Mouse (Mus musculus) MEL (cell line): Measurements from ENCODE around the gene Ttc24. TPM values are rescaled to one million over a fixed set of nuclear protein-coding genes. Genes with fewer than 3 reads are reported as not detected.

Experiments
- DNase-seq: peaks from one replicate; pipeline ENCODE4 v3.0.0; 2011; ENCODE audit warnings: low read depth, low spot score
- H3K27ac ChIP-seq: 2 replicates; pipeline ENCODE4 v1.5.1; 2012; ENCODE audit warnings: low read depth, mild to moderate bottlenecking, control low read depth, low read length, moderate library complexity; ENCODE audit not compliant: control insufficient read depth
- H3K27me3 ChIP-seq, 2 experiments: fragments of 150-350 bp in 1 of 2; sonication (generic) in 1 of 2; 2 replicates each; pipeline ENCODE4 v1.6.1; 2012; ENCODE audit warnings: low read length in 2 of 2, mild to moderate bottlenecking in 2 of 2, improper control_type of control experiment in 1 of 2, moderate library complexity in 1 of 2; ENCODE audit not compliant: insufficient read depth in 2 of 2, control insufficient read depth in 1 of 2
- H3K36me3 ChIP-seq, 2 experiments: 2 replicates each; pipeline ENCODE4 v1.6.1; 2012 to 2014; ENCODE audit warnings: low read length in 2 of 2, improper control_type of control experiment in 1 of 2, inconsistent platforms in 1 of 2, mild to moderate bottlenecking in 1 of 2; ENCODE audit not compliant: insufficient read depth in 2 of 2, control insufficient read depth in 1 of 2
- H3K4me1 ChIP-seq, 2 experiments: fragments of 150-350 bp in 1 of 2; sonication (generic) in 1 of 2; 2 replicates each; pipeline ENCODE4 v1.6.1; 2012; ENCODE audit warnings: low read length in 2 of 2, improper control_type of control experiment in 1 of 2, mild to moderate bottlenecking in 1 of 2; ENCODE audit not compliant: insufficient read depth in 2 of 2, control insufficient read depth in 1 of 2
- H3K4me3 ChIP-seq, 2 experiments: fragments of 150-350 bp in 1 of 2; sonication (generic) in 1 of 2; 2 replicates each; pipeline ENCODE4 v1.5.1; 2012; ENCODE audit warnings: low read depth in 2 of 2, low read length in 2 of 2, mild to moderate bottlenecking in 2 of 2, moderate library complexity in 2 of 2, control low read depth in 1 of 2, improper control_type of control experiment in 1 of 2; ENCODE audit not compliant: control insufficient read depth in 1 of 2, insufficient read depth in 1 of 2
- H3K79me2 ChIP-seq: 2 replicates; pipeline ENCODE4 v1.6.1; 2012; ENCODE audit warnings: mild to moderate bottlenecking, low read length, moderate library complexity; ENCODE audit not compliant: control insufficient read depth, poor library complexity, insufficient read depth
- H3K9ac ChIP-seq: 2 replicates; pipeline ENCODE4 v1.6.1; 2012; ENCODE audit warnings: low read depth, mild to moderate bottlenecking, control low read depth, low read length, moderate library complexity; ENCODE audit not compliant: control insufficient read depth, poor library complexity, severe bottlenecking
- H3K9me3 ChIP-seq: fragments of 150-350 bp; sonication (generic); replicated peaks from 2 replicates; pipeline ENCODE4 v1.6.1; 2012; ENCODE audit warnings: mild to moderate bottlenecking, low read length, improper control_type of control experiment, moderate library complexity; ENCODE audit not compliant: insufficient read depth
- BHLHE40 ChIP-seq: IDR thresholded peaks from 2 replicates; pipeline ENCODE4 v1.6.1; 2012; ENCODE audit warnings: low read depth, mild to moderate bottlenecking, inconsistent platforms, low read length, improper control_type of control experiment, borderline replicate concordance
- CHD1 ChIP-seq: IDR thresholded peaks from 2 replicates; pipeline ENCODE4 v1.6.1; 2012; ENCODE audit warnings: low read depth, mild to moderate bottlenecking, inconsistent platforms, low read length, improper control_type of control experiment
- CHD2 ChIP-seq: IDR thresholded peaks from 2 replicates; pipeline ENCODE4 v1.6.1; 2011; ENCODE audit warnings: low read length, improper control_type of control experiment
- CTCF ChIP-seq, 3 experiments: IDR thresholded peaks in 2 of 3; conservative IDR thresholded peaks in 1 of 3; 2 replicates each; pipeline ENCODE4 v1.5.1; 2011 to 2012; ENCODE audit warnings: low read length in 3 of 3, low read depth in 2 of 3, mild to moderate bottlenecking in 2 of 3, improper control_type of control experiment in 1 of 3, inconsistent platforms in 1 of 3, mixed read lengths in 1 of 3, moderate library complexity in 1 of 3; ENCODE audit not compliant: control insufficient read depth in 1 of 3, insufficient read depth in 1 of 3, poor library complexity in 1 of 3, severe bottlenecking in 1 of 3
- E2F4 ChIP-seq: IDR thresholded peaks from 2 replicates; pipeline ENCODE4 v1.6.1; 2011; ENCODE audit warnings: low read depth, low read length, improper control_type of control experiment, borderline replicate concordance
- ELF1 ChIP-seq: IDR thresholded peaks from 2 replicates; pipeline ENCODE4 v1.6.1; 2014; ENCODE audit warnings: low read depth, mild to moderate bottlenecking, inconsistent platforms, low read length, improper control_type of control experiment, moderate library complexity
- EP300 ChIP-seq, 2 experiments: IDR thresholded peaks; 2 replicates each; pipeline ENCODE4 v1.6.1; 2011; ENCODE audit warnings: improper control_type of control experiment in 2 of 2, low read length in 2 of 2, low read depth in 1 of 2, mild to moderate bottlenecking in 1 of 2
- GABPA ChIP-seq: IDR thresholded peaks from 2 replicates; pipeline ENCODE4 v1.6.1; 2012; ENCODE audit warnings: low read depth, mild to moderate bottlenecking, inconsistent platforms, low read length, improper control_type of control experiment, moderate library complexity
- GATA1 ChIP-seq: IDR thresholded peaks from 2 replicates; pipeline ENCODE4 v1.6.1; 2011; ENCODE audit warnings: low read depth, low read length, improper control_type of control experiment
- HCFC1 ChIP-seq: IDR thresholded peaks from 2 replicates; pipeline ENCODE4 v1.6.1; 2012; ENCODE audit warnings: low read depth, mild to moderate bottlenecking, inconsistent platforms, low read length, improper control_type of control experiment, moderate library complexity
- JUND ChIP-seq: IDR thresholded peaks from 2 replicates; pipeline ENCODE4 v1.6.1; 2011; ENCODE audit warnings: low read depth, mild to moderate bottlenecking, improper control_type of control experiment, low read length
- KAT2A ChIP-seq: conservative IDR thresholded peaks from 2 replicates; pipeline ENCODE4 v1.6.1; 2012; ENCODE audit warnings: low read depth, low read length, improper control_type of control experiment, inconsistent platforms
- MAFK ChIP-seq: IDR thresholded peaks from 2 replicates; pipeline ENCODE4 v1.6.1; 2011; ENCODE audit warnings: low read depth, mild to moderate bottlenecking, low read length, improper control_type of control experiment, borderline replicate concordance
- MYB ChIP-seq: IDR thresholded peaks from 2 replicates; pipeline ENCODE4 v1.6.1; 2011; ENCODE audit warnings: mild to moderate bottlenecking, low read depth, low read length, improper control_type of control experiment
- NELFE ChIP-seq: IDR thresholded peaks from 2 replicates; pipeline ENCODE4 v1.6.1; 2011; ENCODE audit warnings: low read depth, low read length, improper control_type of control experiment
- POLR2A ChIP-seq, 2 experiments: IDR thresholded peaks; 2 replicates each; pipeline ENCODE4 v1.6.1; 2011 to 2012; ENCODE audit warnings: low read length in 2 of 2, mild to moderate bottlenecking in 2 of 2, control low read depth in 1 of 2, improper control_type of control experiment in 1 of 2, low read depth in 1 of 2, moderate library complexity in 1 of 2; ENCODE audit not compliant: control insufficient read depth in 1 of 2, insufficient read depth in 1 of 2, poor library complexity in 1 of 2
- POLR2AphosphoS2 ChIP-seq: IDR thresholded peaks from 2 replicates; pipeline ENCODE4 v1.6.1; 2011; ENCODE audit warnings: low read length, improper control_type of control experiment
- POLR2AphosphoS5 ChIP-seq: IDR thresholded peaks from 2 replicates; pipeline ENCODE4 v1.6.1; 2012; ENCODE audit warnings: low read depth, borderline replicate concordance, mild to moderate bottlenecking, inconsistent platforms, low read length, moderate library complexity, mixed read lengths
- RAD21 ChIP-seq: IDR thresholded peaks from 2 replicates; pipeline ENCODE4 v1.6.1; 2011; ENCODE audit warnings: mild to moderate bottlenecking, low read depth, low read length, improper control_type of control experiment
- RCOR1 ChIP-seq: IDR thresholded peaks from 2 replicates; pipeline ENCODE4 v1.6.1; 2012; ENCODE audit warnings: low read depth, mild to moderate bottlenecking, inconsistent platforms, low read length, improper control_type of control experiment
- SIN3A ChIP-seq: IDR thresholded peaks from 2 replicates; pipeline ENCODE4 v1.6.1; 2012; ENCODE audit warnings: low read length, improper control_type of control experiment, inconsistent platforms
- SMC3 ChIP-seq: IDR thresholded peaks from 2 replicates; pipeline ENCODE4 v1.6.1; 2011; ENCODE audit warnings: low read depth, low read length, improper control_type of control experiment
- TAL1 ChIP-seq: IDR thresholded peaks from 2 replicates; pipeline ENCODE4 v1.6.1; 2012; ENCODE audit warnings: mild to moderate bottlenecking, inconsistent platforms, low read length, moderate library complexity, mixed read lengths
- TBP ChIP-seq: IDR thresholded peaks from 2 replicates; pipeline ENCODE4 v1.8.0; 2011; ENCODE audit warnings: low read depth, low read length, improper control_type of control experiment
- UBTF ChIP-seq: IDR thresholded peaks from 2 replicates; pipeline ENCODE4 v1.6.1; 2012; ENCODE audit warnings: low read depth, mild to moderate bottlenecking, inconsistent platforms, low read length, improper control_type of control experiment, moderate library complexity, borderline replicate concordance; ENCODE audit not compliant: insufficient read depth
- USF1 ChIP-seq: IDR thresholded peaks from 2 replicates; pipeline ENCODE4 v1.6.1; 2014; ENCODE audit warnings: low read depth, mild to moderate bottlenecking, inconsistent platforms, low read length, improper control_type of control experiment, moderate library complexity
- USF2 ChIP-seq, 2 experiments: IDR thresholded peaks; 2 replicates each; pipeline ENCODE4 v1.6.1; 2011 to 2012; ENCODE audit warnings: improper control_type of control experiment in 2 of 2, low read length in 2 of 2, borderline replicate concordance in 1 of 2, inconsistent platforms in 1 of 2, low read depth in 1 of 2, mild to moderate bottlenecking in 1 of 2; ENCODE audit not compliant: insufficient read depth in 1 of 2
- ZMIZ1 ChIP-seq: IDR thresholded peaks from 2 replicates; pipeline ENCODE4 v1.6.1; 2012; ENCODE audit warnings: low read depth, mild to moderate bottlenecking, inconsistent platforms, low read length, improper control_type of control experiment, moderate library complexity
- ZNF384 ChIP-seq: IDR thresholded peaks from 2 replicates; pipeline ENCODE4 v1.6.1; 2012; ENCODE audit warnings: low read depth, mild to moderate bottlenecking, inconsistent platforms, low read length, improper control_type of control experiment
- polyA plus RNA-seq, 2 experiments: library from polyadenylated mRNA; stranded (reverse) in 1 of 2; unstranded in 1 of 2; fragments of >175 nt in 1 of 2; fragments of >200 nt in 1 of 2; gene quantifications; 2 replicates each; pipeline versions ENCODE4 v1.2.1 to v1.2.4; 2012; ENCODE audit warnings: low replicate concordance in 2 of 2, low read depth in 1 of 2; ENCODE audit not compliant: insufficient read length in 2 of 2, insufficient read depth in 1 of 2, missing spikeins in 1 of 2
- total RNA-seq: library from RNA; depleted of rRNA; stranded (reverse); fragments of 300-350 nt; gene quantifications from 2 replicates; pipeline ENCODE4 v1.2.3, GENCODE M21; 2012

Ttc24 gene
- total and polyA plus RNA-seq, 3 experiments, result not detected

GRCm38 (mm10) chr3:88087688-88088087 lies 9.6 kb upstream of the Ttc24 start (continued):
- 0 out of 2 replicates have a peak, but pooled peaks have one; percentile 35 for TF ChIP-seq SIN3A
- no peak for TF ChIP-seq USF2 (IDR thresholded peaks at IDR 0.05; ENCODE audit: borderline replicate concordance in 1 of 2, insufficient read depth in 1 of 2, low read depth in 1 of 2, low read length in 2 of 2)
- TF ChIP-seq POLR2AphosphoS2, result no peak
- TF ChIP-seq MAFK, result no peak
- TF ChIP-seq RCOR1, result 0 out of 2 replicates have a peak, but pooled peaks have one; percentile 12
- TF ChIP-seq MYB, result no peak
- no peak for TF ChIP-seq TBP
- no peak for TF ChIP-seq TAL1
- TF ChIP-seq NELFE, result no peak
- peak; percentile 68 for TF ChIP-seq RAD21
- TF ChIP-seq EP300 (IDR thresholded peaks at IDR 0.05; ENCODE audit: low read depth in 1 of 2, low read length in 2 of 2), result no peak
- no peak for TF ChIP-seq ZMIZ1
- no peak for TF ChIP-seq GATA1
- peak; percentile 80 for TF ChIP-seq SMC3
- no peak for TF ChIP-seq CHD2
- TF ChIP-seq POLR2A (IDR thresholded peaks at IDR 0.05; ENCODE audit: control insufficient read depth in 1 of 2, insufficient read depth in 1 of 2, low read depth in 1 of 2, low read length in 2 of 2, poor library complexity in 1 of 2), result no peak
- no peak; the same call in 1 of the 2 replicates for TF ChIP-seq HCFC1
- TF ChIP-seq KAT2A, result no peak

GRCm38 (mm10) chr3:88085459-88085858 lies 7.4 kb upstream of the Ttc24 start:
- peaks cover 0 to 4% of the 10 kb centered on the region in 2 experiments; a peak in 3 of 4 replicates for H3K36me3 ChIP-seq
- H3K27me3 ChIP-seq, result no peaks in the 10 kb centered on the region
- TF ChIP-seq JUND (no peak), CHD1 (no peak), E2F4 (no peak)

GRCm38 (mm10) chr3:88084001-88084400 lies 5.9 kb upstream of the Ttc24 start:
- Histone ChIP-seq H3K4me1 (peaks cover 3 to 10% of the 10 kb centered on the region in 2 experiments), H3K79me2 (peaks cover 13% of the 10 kb centered on the region), H3K27ac (no peak overlapping the region), H3K27me3 (peaks cover 0 to 1% of the 10 kb centered on the region in 2 experiments; a peak in 1 of 4 replicates), H3K9ac (no peak overlapping the region), H3K9me3 (no peaks in the 10 kb centered on the region), H3K36me3 (peaks cover 0 to 4% of the 10 kb centered on the region in 2 experiments; a peak in 3 of 4 replicates), H3K4me3 (no peak overlapping the region)
- no peak for TF ChIP-seq POLR2AphosphoS5
- no peak for TF ChIP-seq ZNF384
- TF ChIP-seq ELF1, result no peak
- TF ChIP-seq BHLHE40, result no peak
- no peak for TF ChIP-seq USF1
- no peak for TF ChIP-seq TBP
- TF ChIP-seq EP300 (IDR thresholded peaks at IDR 0.05; ENCODE audit: low read depth in 1 of 2, low read length in 2 of 2), result no peak
- TF ChIP-seq UBTF, result no peak
- no peak for TF ChIP-seq KAT2A
- no peak for TF ChIP-seq USF2 (IDR thresholded peaks at IDR 0.05; ENCODE audit: borderline replicate concordance in 1 of 2, insufficient read depth in 1 of 2, low read depth in 1 of 2, low read length in 2 of 2)
- TF ChIP-seq TAL1, result no peak
- TF ChIP-seq GABPA, result no peak
- TF ChIP-seq RCOR1, result no peak
- TF ChIP-seq MAFK, result no peak
- TF ChIP-seq CTCF (IDR thresholded peaks at IDR 0.05 in 2 of 3, conservative IDR thresholded peaks at IDR 0.05 in 1 of 3; ENCODE audit: control insufficient read depth in 1 of 3, insufficient read depth in 1 of 3, low read depth in 2 of 3, low read length in 3 of 3, poor library complexity in 1 of 3, severe bottlenecking in 1 of 3), result no peak
- no peak for DNase-seq

More at GRCm38 (mm10) chr3:88085459-88085858, 7.4 kb upstream of the Ttc24 start:
- H3K4me1 ChIP-seq, result peaks cover 3 to 10% of the 10 kb centered on the region in 2 experiments
- no peak for DNase-seq
- no peak overlapping the region for H3K4me3 ChIP-seq
- H3K9ac ChIP-seq, result no peak overlapping the region
- H3K27ac ChIP-seq, result no peak overlapping the region
- peaks cover 13% of the 10 kb centered on the region for H3K79me2 ChIP-seq
- no peaks in the 10 kb centered on the region for H3K9me3 ChIP-seq
